Mouse (Mus musculus): ENCODE measurements around the gene Thada.

Gene Thada

DNA sequence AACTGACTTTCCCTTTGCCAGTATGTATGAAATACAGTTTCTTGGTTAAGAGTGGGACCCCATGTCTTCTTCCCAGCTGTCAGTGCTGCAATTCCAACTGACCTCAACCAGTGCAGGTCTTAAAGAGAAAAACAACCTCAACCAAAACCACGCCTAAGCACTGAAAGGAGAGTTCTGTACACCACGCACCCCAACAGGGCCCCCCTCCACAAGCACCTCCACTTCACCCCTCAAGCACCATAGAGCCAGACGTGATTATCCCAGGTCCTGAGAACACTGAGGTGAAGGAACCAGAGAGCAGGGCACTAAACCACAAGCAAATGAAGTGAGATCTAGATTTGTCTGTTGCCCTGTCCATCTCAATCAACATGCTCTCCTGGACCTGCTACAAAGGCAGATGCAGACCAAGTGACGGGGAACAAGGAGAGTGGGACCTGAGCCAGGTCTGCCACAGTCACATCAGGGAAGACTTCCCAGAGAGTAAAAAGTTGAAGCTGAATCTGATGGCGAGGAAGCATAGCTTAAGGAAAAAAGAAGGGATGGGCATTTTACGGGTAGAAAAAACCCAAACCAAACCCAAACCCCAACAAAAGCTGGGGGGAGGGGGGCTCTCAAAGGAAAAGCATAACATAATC, 93.5 kb downstream of the Thada start:
- DNase-seq (ENCODE audit: low read depth, low spot score) = no peak

DNA sequence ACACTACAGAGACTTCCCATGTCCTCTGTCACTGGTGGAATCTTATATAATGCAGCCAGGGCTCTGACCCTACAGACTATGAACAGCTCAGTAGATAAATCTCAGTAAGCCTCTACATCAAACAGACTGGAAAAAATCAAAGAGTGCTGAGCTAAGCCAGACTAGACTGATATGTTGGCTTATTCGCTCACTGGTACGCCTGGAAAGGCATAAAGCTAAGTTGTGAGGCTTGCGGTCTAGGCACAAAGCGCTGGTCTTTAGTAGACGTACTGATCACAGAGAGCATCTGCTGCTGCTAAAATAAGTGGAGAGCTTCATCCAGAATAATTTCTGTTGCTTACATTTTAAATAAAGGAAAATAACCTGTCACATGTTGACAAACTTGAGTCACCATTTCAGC, 95.6 kb downstream of the Thada start:
- no peak for DNase-seq (ENCODE audit: low read depth, low spot score)

DNA sequence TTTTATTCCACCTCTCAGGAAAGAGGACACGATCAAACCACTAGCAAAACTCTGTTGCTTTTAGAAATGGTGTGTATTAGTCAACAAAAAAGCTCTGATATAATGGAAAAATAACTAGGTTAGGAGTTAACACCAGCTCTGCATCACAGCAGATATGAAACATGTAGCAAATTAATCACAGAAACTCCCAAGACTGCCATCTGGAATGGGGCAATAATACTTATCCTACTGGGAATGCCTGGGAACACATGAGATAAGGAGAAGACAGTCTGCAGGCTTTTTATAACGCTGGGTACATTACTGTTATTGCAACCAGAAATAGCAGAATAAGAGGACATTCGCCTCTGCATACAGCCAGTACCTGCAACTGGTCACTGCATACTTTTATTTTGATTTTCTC, 96.2 kb downstream of the Thada start:
- DNase-seq (ENCODE audit: low read depth, low spot score) = no peak

DNA sequence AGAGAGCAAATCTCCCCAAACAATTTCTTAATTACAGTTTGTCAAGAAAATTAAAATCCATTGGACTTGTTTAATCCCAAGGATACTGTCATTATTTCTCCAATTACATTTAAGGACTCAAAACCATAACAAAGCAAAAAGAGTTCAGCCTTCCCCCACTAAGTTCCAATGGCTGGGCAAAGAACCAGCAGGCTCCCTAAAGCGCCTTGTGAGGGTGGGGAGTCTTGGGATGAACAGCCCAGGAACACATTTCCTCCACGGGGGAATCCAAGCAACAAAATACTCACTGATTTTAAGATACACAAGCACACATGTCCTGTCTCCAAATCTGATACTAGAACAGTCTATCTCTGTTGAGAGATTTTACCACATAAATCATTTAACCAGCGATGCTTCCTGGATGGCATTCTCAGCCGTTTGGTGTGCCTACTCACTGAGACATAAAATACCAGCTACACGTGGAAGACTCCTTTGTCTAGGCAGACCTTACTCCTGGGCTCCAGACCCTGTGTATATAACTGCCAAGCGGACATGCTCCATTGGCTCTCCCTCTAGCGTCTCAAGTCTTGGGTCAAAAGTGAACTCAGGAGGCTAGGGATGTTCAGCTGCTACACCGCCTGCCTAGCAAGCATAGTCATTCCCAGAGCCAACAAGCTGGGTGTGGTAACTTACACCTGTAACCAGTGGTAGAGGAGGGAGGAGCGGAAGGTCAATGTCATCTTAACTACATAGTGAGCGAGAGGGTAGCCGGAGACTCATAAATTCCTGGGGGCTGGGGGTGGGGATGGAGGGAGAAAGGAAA, 97.6 kb downstream of the Thada start:
- no peak for DNase-seq (ENCODE audit: low read depth, low spot score)

DNA sequence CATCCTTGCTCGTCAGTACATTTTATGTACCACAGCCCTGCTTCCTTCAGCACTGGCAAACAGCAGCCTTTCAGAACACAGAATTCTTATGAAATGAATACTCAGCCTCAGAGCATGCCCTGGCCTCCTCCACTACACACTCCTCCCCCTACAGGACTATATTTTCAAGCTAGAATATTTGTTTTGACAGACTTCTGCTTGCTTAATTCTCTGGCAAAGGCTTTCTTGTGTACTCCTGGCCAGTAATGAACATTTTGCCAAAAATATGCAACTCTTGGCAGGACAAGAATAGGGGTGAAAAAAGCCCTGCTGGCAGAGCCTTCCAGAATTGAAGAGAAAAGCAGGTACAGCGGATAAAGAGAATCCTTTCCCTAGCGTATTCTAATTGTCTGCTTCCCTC, 98.3 kb downstream of the Thada start:
- DNase-seq (ENCODE audit: low read depth, low spot score) = peak; percentile 79

DNA sequence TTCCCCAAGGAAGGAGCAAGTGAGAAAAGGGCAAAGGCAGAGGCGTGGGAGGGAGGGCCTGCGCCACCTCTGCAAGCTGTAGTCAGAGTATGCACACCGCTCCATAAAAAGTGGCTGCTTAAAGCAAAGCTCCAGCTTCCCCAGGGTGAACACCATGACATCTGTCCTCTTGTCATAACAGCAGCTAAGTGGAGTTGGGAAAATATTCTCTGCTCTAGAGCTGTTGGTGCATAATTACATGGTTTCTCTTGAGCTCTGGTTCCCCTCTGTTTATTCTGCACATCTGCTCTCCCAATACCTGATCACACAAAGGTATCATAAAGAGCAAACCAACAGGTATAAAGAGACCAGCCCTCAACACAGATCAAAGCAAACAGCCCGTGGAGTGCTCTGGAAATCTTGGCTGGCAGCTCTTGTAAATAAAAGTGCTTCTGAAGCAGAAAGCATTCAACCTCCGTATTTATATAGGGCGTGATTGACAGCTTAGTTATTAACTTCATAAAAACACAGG, 100.2 kb downstream of the Thada start:
- no peak for DNase-seq (ENCODE audit: low read depth, low spot score)

DNA sequence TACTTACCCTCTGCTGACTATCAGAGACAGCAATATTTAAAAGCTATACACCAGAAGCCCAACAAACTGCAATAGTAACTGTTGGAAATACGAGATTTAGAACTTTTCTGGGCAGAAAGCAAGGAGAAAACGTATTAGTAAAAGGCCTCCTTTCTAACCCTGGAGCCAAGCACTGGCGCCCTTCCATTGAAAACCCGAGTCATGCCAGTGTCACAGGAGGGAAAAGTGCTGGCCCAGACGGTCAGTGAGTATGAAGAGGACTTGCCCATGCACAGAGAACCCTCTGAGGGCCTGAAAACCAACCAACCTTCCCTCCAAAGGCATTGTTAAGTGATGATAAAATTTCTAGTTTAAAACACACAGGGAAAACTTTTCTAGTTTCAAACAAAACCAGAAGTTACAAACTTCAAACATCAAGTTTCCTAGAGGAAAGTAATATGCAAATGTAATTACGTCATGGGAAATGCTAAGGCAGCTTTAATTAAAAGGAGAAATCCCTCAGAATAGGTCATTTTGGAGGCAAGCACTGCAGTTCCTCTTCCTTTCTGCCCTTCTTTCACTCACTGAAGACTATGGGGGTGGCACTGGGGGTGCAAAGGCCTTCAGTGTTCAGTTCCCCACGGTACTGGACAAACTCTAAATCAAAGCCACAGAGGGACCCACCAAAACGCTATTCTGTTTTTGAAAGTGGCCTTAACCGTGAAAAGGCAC, 100.8 kb downstream of the Thada start:
- no peak for DNase-seq (ENCODE audit: low read depth, low spot score)

DNA sequence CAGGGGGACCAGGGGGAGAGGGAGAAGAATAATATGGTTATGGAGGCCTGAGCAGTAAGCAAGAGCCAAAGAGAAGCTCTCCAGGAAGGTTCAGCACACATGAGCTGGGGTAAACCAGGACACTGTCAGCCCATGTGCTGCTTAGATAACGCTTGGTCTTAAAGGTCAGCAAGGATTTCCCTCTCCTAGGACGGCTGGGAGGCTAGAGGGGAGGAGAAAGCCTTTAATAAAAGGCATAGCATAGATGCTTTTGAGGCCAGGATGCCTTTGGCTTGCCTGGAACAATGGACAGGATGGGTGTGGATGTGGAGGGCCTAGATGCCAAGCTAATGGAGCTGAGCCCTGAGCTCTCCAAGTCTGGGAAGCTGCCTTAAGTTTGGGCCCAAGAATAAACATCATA, 102.6 kb downstream of the Thada start:
- peak; percentile 83 for DNase-seq (ENCODE audit: low read depth, low spot score)

DNA sequence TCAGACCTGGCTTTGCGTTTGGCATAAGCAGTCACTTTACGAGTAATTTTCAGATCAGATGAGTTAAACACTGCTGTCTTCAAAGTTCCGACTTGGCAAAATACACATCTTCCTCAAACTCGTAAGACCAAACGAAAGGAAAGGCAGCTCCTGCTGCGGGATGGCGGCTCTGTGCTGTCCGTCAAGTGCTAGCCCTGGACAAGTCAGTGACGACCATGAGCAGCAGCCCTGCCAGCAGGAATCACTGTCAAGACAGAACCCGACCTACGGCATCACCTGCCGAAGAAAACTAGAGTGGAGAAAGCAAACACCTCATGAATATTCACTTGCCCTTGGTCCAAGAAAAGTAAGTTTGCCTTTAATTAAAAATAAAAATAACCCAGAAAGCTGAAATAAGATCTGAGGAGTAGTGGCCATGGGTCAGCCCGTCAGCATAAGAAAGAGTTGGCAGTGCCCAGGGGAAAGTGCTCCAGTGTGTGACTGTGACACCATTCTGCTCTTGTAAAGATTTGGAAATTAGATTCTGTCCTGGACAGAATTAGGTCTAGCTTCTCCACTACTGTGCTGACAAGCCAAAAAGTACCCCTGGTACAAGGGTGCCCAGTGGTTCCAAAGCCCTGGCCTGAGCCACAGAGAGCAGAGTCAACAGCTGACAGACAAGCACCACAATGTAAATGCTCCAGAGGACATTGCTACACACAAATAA, 103.3 kb downstream of the Thada start:
- DNase-seq (ENCODE audit: low read depth, low spot score) = peak; percentile 53

DNA sequence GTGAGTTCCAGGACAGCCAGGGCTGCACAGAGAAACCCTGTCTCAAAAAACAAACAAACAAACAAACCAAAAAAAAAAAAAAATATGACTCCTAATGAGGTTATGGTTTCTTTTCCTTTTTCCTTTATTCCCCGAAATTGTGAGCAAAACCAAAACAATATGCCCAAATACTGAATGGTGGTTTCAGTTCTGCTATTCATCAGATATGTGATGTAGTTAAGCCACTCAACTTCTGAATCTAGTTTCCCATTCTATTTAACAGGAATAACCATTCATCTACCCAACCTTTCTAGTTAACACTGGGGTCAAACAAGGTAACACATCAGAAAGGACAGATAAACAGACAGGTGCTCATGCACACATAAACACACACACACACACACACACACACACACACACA, 105.0 kb downstream of the Thada start:
- DNase-seq (ENCODE audit: low read depth, low spot score) = no peak

DNA sequence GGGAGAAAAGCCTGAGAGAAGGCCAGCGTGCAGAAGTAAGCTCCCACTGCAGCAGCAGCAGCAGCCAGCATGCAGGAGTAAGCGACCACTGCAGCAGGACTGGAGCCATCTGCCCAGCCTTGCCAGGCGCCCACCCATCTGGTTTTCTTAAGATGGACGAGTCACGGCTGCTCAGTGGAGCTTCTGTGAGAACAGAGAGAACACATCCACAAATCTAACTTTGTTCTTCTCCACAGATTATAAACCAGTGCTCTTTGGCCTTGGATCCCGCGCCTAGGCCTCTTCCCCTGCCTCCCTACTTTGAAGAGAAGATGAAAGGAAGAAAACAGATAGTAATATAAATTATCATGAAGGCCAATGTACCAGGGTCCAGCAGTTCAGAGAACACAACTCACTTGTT, 106.2 kb downstream of the Thada start:
- DNase-seq (ENCODE audit: low read depth, low spot score) = no peak

DNA sequence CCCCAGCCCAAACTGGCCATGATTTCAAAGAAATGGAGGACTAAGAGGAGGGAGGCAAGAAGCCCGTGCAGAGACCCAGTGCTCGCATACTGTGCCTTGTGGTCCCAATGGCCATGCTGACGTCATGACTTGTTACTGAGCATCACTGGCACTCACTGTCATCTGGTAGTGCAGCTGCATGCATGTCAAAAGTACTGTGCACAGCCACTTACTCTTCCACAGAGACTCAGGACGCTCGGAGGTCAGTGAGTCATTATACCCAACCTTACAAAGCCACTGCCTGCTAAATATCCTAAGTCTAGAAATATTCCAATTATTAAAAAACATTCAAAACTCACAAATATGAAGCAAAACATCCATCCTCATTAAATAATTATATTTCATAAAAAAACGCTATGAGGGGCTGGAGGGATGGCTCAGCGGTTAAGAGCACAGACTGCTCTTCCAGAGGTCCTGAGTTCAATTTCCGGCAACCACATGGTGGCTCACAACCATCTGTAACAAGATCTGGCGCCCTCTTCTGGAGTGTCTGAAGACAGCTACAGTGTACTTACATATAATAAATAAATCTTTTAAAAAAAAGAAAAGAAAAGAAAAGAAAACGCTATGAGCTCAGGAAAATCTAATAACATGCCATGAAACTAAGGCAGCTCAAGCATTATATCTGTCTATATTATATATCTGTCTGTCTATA, 106.9 kb downstream of the Thada start:
- no peak for DNase-seq (ENCODE audit: low read depth, low spot score)

DNA sequence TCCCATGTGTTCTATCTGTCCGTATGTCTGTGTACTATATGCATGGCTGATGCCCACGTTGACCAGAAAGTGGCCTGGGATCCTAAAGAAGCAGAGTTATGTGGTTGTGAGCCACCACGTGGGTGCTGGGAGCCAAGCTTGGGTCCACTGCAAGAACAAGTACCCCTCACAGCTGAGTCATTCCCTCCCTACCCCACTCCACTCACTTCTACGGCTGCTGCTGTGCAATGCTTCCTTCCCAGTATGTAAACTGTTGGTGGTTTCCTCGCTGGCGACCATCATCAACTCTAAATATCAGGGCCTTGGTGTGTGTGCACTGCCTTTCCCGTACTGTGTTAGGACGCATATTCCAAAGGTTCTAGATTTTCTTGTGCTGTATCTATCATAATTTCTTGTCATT, 108.2 kb downstream of the Thada start:
- DNase-seq (ENCODE audit: low read depth, low spot score) = no peak

DNA sequence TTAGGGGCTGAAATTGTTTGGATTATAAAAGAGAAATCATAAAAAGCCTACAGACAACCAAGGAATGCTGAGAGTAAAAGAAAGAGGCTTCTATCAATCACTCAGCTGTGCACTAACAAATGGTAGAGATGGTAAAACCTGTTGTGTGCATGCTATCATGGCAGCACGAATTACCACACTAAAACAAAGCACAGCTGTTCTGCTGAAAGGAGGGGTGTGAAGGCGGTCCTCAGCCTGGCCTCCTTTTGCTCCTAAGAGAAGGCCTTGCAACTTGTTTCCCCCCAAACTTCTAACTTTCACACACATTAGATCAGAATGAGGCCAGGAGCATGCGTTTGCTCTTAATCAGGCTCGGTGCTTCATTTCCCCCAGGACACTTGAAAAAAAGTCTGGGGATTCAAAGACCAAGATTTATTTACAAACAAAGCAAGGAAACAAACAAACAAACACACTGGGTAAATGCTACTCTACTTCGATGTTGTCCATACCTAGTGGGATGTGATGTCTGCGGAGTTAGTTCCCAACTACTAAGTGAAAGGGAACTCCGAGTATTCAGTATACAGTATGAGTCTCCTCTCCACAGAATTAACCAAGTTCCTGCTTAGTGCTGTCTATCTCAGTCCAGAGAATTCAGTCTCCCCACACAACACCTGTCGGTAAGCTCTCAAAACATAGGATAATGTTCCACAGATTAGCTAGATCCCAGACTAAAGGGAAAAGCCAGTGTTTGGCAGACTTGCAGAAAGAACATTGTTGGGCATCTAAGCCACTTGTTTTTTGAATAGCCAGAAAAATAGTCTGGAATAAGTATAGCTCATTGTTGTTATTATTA, 109.7 kb downstream of the Thada start:
- DNase-seq (ENCODE audit: low read depth, low spot score) = no peak

DNA sequence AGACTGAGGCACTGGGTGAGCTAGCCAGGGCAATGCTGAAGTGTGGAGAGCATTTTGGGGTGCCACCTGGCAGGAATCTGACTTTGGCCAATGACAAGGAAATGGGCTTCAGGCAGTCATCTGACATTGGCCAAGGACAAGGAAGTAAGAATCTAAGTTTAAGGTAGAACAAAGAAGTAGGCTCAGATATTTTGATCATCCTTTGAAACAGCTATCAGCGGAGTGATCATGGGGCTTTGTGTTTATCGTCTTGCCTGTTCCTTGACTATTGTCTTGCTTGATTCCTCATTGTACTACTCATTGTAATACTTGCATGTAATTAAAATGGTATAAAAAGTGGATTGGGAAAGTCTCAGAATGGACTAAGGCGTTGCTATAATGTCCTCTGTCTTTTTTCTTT, 111.0 kb downstream of the Thada start:
- DNase-seq (ENCODE audit: low read depth, low spot score) = no peak

DNA sequence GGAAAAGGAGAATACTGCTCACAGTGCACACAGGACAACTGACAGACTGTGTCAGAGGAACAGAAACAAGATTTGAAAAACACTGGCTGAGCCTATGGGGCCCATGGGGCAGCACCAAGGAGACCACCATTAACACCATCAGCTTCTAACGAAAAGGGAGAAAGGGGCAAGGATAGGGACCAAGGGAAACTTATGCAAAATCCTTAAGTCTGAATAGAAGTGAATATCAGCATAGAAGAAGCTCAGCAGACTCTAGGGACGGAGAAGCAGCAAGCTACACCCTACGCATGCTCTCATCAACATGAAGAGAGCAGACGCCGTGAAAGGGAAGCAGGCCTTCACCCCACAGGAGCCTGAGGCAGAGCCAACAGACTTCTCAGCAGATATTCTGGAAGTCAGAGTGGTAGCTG, 112.1 kb downstream of the Thada start:
- DNase-seq (ENCODE audit: low read depth, low spot score) = no peak

DNA sequence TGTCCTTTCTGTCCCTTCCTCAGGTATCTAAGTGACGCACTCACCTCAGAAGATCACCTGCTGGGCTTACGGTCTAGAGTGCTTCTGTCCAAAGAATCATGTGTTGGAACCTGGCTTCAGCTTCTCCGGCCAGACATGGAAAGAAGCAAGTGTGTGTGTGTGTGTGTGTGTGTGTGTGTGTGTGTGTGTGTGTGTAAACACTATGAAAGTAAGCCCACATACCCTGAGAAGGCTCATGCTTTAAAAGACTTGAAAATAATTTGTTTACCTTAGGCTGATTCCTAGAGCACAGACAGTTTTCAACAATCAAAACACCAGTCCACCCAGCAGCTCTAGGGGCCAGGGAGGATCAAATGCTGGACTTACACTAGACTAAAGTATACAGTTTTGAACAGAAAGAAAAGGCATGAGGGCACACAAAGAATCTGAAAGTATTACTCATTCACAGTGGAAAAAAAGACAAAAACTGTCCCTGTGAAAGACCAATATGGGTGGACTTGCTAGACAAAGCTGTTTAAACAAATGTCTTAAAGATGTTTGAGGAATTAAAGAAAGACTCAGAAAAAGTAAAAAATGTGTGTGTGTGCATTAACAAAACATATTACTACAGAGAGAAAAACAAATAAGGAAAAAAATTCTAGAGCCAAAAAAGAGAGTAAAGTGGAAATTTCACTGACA, 112.6 kb downstream of the Thada start:
- no peak for DNase-seq (ENCODE audit: low read depth, low spot score)

DNA sequence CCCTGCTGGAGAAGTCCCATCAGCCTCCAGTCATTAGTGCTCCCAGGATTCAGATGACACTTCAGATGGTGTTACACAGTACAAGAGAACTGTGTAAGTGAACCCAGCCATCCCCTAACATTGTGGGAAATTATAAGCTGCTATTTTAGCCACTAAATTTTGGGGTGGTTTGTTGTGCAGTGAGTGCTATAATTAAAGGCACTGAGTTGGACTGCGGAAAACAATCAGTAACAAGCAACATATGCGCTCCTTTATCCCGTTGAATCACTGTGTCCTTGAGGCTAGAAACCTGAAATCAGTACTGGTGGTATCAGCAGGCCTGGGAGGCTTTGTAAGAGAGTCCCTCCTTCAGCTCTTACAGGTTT, 113.2 kb downstream of the Thada start:
- no peak for DNase-seq (ENCODE audit: low read depth, low spot score)

DNA sequence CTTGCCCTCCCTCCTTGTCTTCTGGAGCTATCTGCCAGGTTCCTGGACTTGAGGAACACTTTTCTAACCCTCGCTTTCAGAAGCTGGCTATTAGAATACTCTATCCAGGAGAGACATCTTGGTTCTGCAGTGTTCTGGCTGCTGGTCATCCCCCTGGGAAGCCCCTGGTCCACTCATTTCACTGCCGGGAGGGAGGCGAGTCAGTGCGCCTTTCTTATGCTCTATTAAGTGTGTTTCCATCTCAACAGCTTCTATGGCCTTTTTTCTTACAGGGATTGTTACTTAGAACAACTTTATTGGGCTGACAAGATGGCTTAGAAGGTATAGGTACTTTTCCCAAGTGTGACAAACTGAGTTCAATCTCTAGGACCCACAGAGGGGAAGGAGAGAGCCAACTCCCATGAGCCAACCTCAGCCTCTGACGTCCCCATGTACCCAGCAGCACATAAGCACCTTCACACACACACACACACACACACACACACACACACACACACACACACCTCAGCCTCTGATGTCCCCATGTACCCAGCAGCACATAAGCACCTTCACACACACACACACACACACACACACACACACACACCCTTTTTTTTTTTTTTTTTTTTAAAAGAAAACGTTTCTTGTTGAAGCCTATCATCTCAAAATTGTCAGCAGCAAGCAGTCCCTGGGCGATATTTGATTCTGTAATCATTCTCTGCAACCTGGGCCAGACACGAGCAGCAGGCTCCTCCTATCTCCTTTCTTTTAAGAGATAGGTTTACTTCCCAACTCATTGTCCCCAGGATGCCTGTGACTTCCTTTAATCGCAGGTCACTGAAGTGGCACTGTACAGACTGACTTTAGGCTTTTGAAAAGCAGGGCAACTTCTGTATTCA, 113.9 kb downstream of the Thada start:
- no peak for DNase-seq (ENCODE audit: low read depth, low spot score)

Measured in skeletal muscle tissue, adult 2 months (tissue).